Mouse (Mus musculus) liver, embryonic 16.5 days (tissue): ENCODE measurements around the gene Tlr8. TPM values are rescaled to one million over a fixed set of nuclear protein-coding genes. Genes with fewer than 3 reads are reported as not detected.
"Not testable (repeated sequence)": the region's sequence is repeated elsewhere in the genome, so short reads cannot be mapped to it uniquely, and the experiment has no call there.

Experiments
- ATAC-seq: fragments of 200-750 bp; cut with Nextera tagmentation; 2 replicates; pipeline ENCODE4 v1.8.0; 2017; ENCODE audit warnings: low read depth, mild to moderate bottlenecking, moderate number of reproducible peaks, moderate library complexity
- H3K27ac ChIP-seq: fragments of 300-500 bp; sonication (generic); 2 replicates; pipeline ENCODE4 v1.5.1; 2014; ENCODE audit warnings: mild to moderate bottlenecking, low read length
- H3K27me3 ChIP-seq: fragments of 300-500 bp; sonication (generic); 2 replicates; pipeline ENCODE4 v1.6.1; 2014; ENCODE audit warnings: low read depth, low read length, mixed read lengths; ENCODE audit not compliant: control insufficient read depth, insufficient read depth
- H3K36me3 ChIP-seq: fragments of 300-500 bp; sonication (generic); 2 replicates; pipeline ENCODE4 v1.6.1; 2014; ENCODE audit warnings: mild to moderate bottlenecking; ENCODE audit not compliant: control insufficient read depth, insufficient read depth
- H3K4me1 ChIP-seq: fragments of 300-500 bp; sonication (generic); 2 replicates; pipeline ENCODE4 v1.6.1; 2014; ENCODE audit warnings: low read depth, low read length, mixed read lengths; ENCODE audit not compliant: control insufficient read depth
- H3K4me2 ChIP-seq: fragments of 300-500 bp; sonication (generic); 2 replicates; pipeline ENCODE4 v1.6.1; 2014; ENCODE audit warnings: low read depth, low read length, mixed read lengths
- H3K4me3 ChIP-seq: fragments of 300-500 bp; sonication (generic); 2 replicates; pipeline ENCODE4 v1.5.1; 2014; ENCODE audit warnings: low read depth, mild to moderate bottlenecking, low read length
- H3K9ac ChIP-seq: fragments of 300-500 bp; sonication (generic); 2 replicates; pipeline ENCODE4 v1.6.1; 2014; ENCODE audit warnings: low read depth, low read length
- H3K9me3 ChIP-seq: fragments of 300-500 bp; sonication (generic); replicated peaks from 2 replicates; pipeline ENCODE4 v1.6.1; 2016; ENCODE audit warnings: low read length; ENCODE audit not compliant: control insufficient read depth
- WGBS: fragments of 180-500 bp; shearing (Covaris S2); extraction: QIAGEN DNeasy Blood & Tissue Kit; methylation state at CpG from one replicate; pipeline ENCODE4 v1.1.7; 2014; ENCODE audit not compliant: insufficient replicate concordance; 5-methylcytosine and 5-hydroxymethylcytosine counted together
- polyA plus RNA-seq: library from polyadenylated mRNA; unstranded; fragments of >200 nt; fragmentation: Nextera tagmentation; extraction: Ambion mirVana; gene quantifications from 2 replicates; pipeline ENCODE4 v1.2.1, GENCODE M21; 2015

Gene Tlr8
- 0.97 and 1.3 TPM in 2 replicates for polyA plus RNA-seq

- 45% methylated on average over 4 of the region's 4 CpGs for WGBS
- H3K27me3 ChIP-seq = no peaks in the 10 kb centered on the region
Observed at GRCm38 (mm10) chrX:167264086-167264485, at the start of gene Tlr8. Gene Tlr8 (minus strand): TSS chrX:167264329.

GRCm38 (mm10) chrX:167302061-167302460 lies 37.9 kb upstream of the Tlr8 start:
- not testable (repeated sequence) for H3K4me1 ChIP-seq, H3K9ac ChIP-seq, H3K4me3 ChIP-seq, H3K4me2 ChIP-seq, H3K36me3 ChIP-seq, H3K9me3 ChIP-seq, H3K27ac ChIP-seq, H3K27me3 ChIP-seq, ATAC-seq
- WGBS = no CpG with 5 or more reads among the region's 1 CpGs

More at GRCm38 (mm10) chrX:167264086-167264485, at the start of gene Tlr8:
- Histone ChIP-seq H3K4me3 (no peak within 1 kb of the TSS), H3K36me3 (no peaks in the 10 kb centered on the region), H3K9me3 (no peaks in the 10 kb centered on the region), H3K4me1 (no peaks in the 10 kb centered on the region), H3K4me2 (no peak within 1 kb of the TSS), H3K27ac (no peak within 1 kb of the TSS), H3K9ac (no peak within 1 kb of the TSS)
- no peak for ATAC-seq

DNA sequence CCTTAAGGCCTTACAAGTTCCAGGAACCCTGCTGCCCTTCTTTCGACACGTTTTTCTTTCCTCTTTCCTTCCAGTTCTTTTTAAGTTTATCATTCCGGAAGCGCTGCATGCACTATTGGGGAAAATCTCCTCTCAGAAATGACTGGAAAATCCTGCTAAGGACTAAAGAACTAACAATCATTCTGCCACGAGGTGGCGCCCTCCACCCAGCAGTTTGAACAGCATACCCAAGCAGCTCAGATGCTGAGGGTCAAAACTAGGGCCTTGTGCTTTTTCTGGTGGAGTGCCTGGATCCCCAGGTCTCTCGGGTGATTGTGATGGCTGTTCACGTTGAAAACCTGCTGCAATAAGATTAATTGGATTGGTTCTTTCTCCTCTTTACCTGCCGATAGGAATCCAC lies 12.8 kb upstream of the Tlr8 start:
- Histone ChIP-seq H3K9ac (no peak overlapping the region), H3K27ac (no peak overlapping the region), H3K27me3 (no peaks in the 10 kb centered on the region), H3K4me3 (peak overlapping the region; percentile 10; the same call in 1 of the 2 replicates), H3K9me3 (no peaks in the 10 kb centered on the region), H3K4me2 (no peak overlapping the region), H3K36me3 (no peaks in the 10 kb centered on the region), H3K4me1 (no peaks in the 10 kb centered on the region)
- 15% methylated on average over 9 of the region's 9 CpGs for WGBS
- no peak for ATAC-seq

- no peaks in the 10 kb centered on the region for H3K36me3 ChIP-seq
- no peaks in the 10 kb centered on the region for H3K27me3 ChIP-seq
- H3K9me3 ChIP-seq = no peaks in the 10 kb centered on the region
- H3K4me1 ChIP-seq = no peaks in the 10 kb centered on the region
- ATAC-seq = no peak
- H3K9ac ChIP-seq = no peak overlapping the region
- no peak overlapping the region for H3K27ac ChIP-seq
- H3K4me2 ChIP-seq = no peak overlapping the region
- peak overlapping the region; percentile 10; the same call in 1 of the 2 replicates for H3K4me3 ChIP-seq
- 38% methylated on average over 10 of the region's 10 CpGs for WGBS
Observed at GRCm38 (mm10) chrX:167276551-167276950, 12.4 kb upstream of the Tlr8 start.

GRCm38 (mm10) chrX:167263530-167263929 lies 599 bp downstream of the Tlr8 start:
- H3K27me3 ChIP-seq = no peaks in the 10 kb centered on the region
- no peak overlapping the region for H3K4me2 ChIP-seq
- no peaks in the 10 kb centered on the region for H3K9me3 ChIP-seq
- H3K27ac ChIP-seq = no peak overlapping the region
- H3K4me3 ChIP-seq = no peak overlapping the region
- 51% methylated on average over 4 of the region's 4 CpGs for WGBS
- ATAC-seq = no peak
- H3K9ac ChIP-seq = no peak overlapping the region
- H3K36me3 ChIP-seq = no peaks in the 10 kb centered on the region
- no peaks in the 10 kb centered on the region for H3K4me1 ChIP-seq

DNA sequence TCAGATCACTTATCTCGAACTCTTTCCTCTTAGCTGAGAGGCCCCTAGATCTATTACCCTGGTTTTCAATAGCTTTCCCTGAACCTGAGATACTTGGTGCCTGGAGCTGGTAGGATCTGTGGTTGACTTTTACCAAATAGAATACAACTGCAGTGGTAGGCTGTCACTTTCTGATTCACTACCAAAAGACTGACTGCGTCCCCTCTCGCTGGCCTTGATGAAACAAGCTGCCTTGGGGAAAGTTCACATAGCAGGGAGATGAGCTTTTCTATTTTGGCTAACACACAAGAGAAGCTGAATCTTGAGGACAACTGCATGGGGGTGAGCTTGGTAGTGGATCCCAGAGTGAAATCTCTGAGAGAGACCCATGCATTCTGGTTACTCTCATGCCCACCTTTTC lies 22.4 kb downstream of the Tlr8 start:
- ATAC-seq = no peak
- Histone ChIP-seq H3K27me3 (no peaks in the 10 kb centered on the region), H3K4me3 (no peak overlapping the region), H3K36me3 (no peaks in the 10 kb centered on the region), H3K4me2 (no peak overlapping the region), H3K4me1 (no peaks in the 10 kb centered on the region), H3K9me3 (no peaks in the 10 kb centered on the region), H3K27ac (no peak overlapping the region), H3K9ac (no peak overlapping the region)
- WGBS = 71% methylated on average over 3 of the region's 3 CpGs

DNA sequence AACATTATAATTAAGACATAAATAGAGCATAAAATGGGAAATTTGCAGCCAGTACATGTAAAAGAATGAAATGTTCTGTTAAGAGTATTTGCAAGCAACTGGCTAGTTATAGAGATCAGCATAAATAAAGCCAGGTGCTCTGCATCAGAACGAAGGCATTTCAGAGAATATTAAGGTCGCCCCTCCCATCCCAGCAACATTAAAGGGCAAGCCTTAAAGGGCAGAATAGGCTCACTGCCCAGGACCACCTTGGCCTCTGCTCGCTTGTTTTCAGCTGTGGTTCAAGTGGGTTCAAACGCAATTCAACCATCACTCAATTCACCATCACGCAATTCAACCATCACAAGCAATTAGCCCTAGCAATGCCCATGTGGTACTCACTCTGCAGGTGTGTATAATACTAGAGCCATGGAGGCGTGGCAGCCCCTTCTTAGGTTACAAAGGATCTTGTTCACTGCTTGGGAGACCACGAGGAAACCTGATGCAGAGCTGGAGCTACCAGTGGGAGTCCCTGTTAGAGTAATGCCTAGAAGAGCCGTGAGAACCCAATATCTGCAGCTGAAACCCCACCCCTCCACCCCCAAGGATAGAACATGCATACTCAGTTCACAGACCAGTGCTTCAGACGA lies 24.7 kb downstream of the Tlr8 start:
- WGBS = 59% methylated on average over 9 of the region's 9 CpGs
- Histone ChIP-seq H3K9me3 (no peaks in the 10 kb centered on the region), H3K4me2 (no peak overlapping the region), H3K9ac (no peak overlapping the region), H3K4me3 (no peak overlapping the region), H3K27me3 (no peaks in the 10 kb centered on the region), H3K36me3 (no peaks in the 10 kb centered on the region), H3K27ac (no peak overlapping the region), H3K4me1 (no peaks in the 10 kb centered on the region)
- no peak for ATAC-seq

- ATAC-seq = no peak
- H3K36me3 ChIP-seq = no peaks in the 10 kb centered on the region
- H3K4me3 ChIP-seq = no peak overlapping the region
- H3K9me3 ChIP-seq = no peaks in the 10 kb centered on the region
- no peak overlapping the region for H3K4me2 ChIP-seq
- 34% methylated on average over 9 of the region's 9 CpGs for WGBS
- no peaks in the 10 kb centered on the region for H3K4me1 ChIP-seq
- no peak overlapping the region for H3K9ac ChIP-seq
- H3K27ac ChIP-seq = no peak overlapping the region
- no peaks in the 10 kb centered on the region; the same call in 1 of the 2 replicates for H3K27me3 ChIP-seq
Observed at GRCm38 (mm10) chrX:167233104-167233687, 30.9 kb downstream of the Tlr8 start.

DNA sequence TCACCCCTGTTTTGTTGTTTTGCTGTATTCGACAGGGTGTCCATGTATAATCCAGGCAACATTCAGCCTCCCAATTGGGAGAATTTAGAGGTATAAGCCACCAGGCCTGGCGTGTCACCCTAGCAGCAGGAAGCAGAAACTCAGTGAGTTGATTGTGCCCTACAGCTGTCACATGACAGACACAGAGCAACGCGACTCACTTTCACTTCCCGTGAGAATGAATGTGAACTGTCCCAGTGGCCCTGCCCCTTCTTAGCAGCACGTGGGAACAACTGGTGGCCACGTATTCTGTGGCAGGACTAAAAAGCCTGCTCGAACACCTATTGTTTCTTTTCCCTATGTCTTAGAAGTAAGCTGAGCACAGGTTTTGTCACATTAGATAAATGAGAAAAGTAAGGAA lies 33.0 kb downstream of the Tlr8 start:
- Histone ChIP-seq H3K27me3 (no peaks in the 10 kb centered on the region; the same call in 1 of the 2 replicates), H3K4me3 (no peak overlapping the region), H3K4me1 (no peaks in the 10 kb centered on the region), H3K4me2 (no peak overlapping the region), H3K27ac (no peak overlapping the region), H3K36me3 (no peaks in the 10 kb centered on the region), H3K9ac (no peak overlapping the region), H3K9me3 (no peaks in the 10 kb centered on the region)
- 43% methylated on average over 8 of the region's 8 CpGs for whole genome bisulfite sequencing
- ATAC-seq = 0 out of 2 replicates have a peak, but pooled peaks have one; percentile 32
